Mouse (Mus musculus) CH12F3 (cell line): ENCODE data around the gene Ankrd31.
"Not testable (repeated sequence)": the region's sequence is repeated elsewhere in the genome, so short reads cannot be mapped to it uniquely, and the experiment has no call there.

Experiments used
- in situ Hi-C: fragments of 300-500 bp; cut with MboI; formaldehyde crosslinking; loops from 2 replicates; pipeline ENCODE4 v1.14.3; 2020; ENCODE audit warnings: low sequenced_read_pairs

Ankrd31 gene

DNA sequence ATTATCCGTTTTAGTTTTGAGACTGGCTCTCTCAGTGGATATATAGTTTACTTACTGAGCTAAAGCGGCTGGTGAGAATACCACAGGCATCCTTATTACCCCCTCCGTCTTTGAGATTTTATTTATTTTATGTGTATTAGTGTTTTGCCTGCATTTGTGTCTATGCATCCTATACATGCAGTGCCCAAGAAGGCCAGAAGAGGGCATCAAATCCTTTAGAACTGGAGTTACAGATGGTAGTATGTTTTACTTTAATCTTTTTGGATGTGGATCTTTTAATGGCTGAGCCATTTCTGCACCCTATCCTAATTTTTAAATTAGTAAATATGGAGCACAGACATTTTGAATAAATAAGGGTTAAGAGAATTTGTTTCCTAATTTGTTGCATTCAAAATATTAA is 107.1 kb downstream of the Ankrd31 start:
- in situ Hi-C loops = no loop called here

DNA sequence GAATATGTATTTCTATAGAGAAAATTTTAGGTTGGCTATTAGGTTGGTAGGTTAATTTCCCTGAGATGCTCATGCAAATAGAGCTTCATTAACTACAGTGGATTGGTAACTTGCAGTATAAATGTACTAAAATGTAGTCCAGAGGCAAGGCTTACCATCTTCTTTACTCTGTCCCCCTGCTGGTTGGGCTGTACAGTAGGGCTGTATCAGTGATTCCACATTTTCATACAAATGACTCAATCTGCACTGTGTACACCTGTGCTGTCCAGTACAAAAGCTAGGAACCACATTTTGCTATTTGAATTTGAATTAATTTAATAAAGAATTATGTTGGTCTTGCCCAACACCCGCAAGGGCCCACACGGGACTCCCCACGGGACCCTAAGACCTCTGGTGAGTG is 111.1 kb downstream of the Ankrd31 start:
- in situ Hi-C loops = no loop called here

DNA sequence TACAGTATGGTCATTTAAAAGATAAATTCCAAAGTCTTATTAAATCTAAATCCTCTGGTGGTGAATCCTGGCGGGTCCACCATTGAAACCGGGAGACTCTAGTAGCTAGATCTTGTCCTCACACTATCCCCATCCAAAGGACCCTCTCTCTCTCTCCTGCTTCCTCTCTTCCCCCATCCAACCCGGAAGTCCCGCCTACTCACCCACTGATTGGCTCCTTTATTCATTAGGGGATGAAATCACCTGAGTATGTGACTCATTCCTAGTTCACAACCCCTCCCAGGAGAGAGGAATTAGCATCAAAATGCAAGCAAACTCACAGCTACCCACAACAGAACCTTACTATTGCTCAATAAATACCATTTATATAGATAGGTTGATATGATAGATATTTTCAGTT is 122.7 kb downstream of the Ankrd31 start:
- in situ Hi-C loops = no loop called here

DNA sequence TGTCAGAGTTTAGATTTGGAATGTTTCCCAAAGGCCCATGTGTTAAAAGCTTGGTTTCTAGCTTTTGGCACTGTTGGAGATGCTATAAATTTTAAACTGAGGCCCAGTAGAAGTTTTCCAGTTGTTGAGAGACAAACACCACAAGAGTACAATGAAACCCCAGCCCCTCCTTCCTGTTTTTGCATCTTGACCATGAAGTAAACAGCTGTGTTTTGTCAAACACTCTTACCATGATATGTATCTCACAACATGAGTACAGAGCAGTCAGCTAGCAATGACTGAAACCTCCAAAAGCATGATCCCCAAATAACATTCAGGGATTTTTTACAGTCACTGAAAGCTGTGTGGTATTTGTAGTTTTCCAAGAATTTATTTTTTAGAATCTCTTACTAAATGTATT is 126.0 kb downstream of the Ankrd31 start:
- in situ Hi-C loops = no loop called here

DNA sequence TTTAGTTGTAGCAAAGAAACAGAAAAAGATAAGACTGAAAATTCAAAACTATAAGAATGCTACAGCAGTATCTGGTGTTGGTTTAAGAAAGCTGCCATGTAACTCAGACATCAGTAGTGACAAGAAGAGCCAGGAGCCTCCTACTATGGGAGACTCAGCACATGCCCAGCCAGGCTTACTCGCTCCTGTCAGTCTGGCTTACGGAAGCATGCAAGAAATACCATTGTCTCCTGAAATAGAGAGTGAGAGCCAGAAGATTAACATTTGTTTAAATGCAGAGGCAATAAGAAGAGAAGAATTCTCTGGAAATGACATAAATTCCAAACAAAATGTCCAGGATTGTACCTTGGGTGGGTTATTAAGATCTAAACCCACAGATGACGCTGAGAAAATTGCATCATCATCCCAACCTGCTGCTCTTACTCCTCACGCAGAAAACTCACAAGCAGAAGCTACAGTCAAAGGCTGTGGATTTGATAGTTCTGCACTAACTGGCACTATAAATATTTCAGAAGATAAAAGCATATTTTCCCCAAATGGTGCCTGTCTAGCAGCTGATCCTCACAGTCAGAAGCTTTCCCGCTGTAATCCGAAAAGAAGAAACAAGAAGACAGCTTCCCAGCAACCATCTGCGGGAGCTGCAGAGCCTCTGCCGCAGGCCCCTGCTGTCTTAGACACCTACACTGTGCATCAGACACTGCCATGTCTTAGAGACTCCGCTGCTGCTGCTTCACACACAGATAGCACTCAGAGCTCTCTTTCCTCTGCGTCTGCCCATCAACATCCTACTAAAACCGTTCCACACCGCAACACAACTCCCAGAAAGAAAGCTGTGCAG is 130.4 kb downstream of the Ankrd31 start:
- in situ Hi-C loops = no loop called here

DNA sequence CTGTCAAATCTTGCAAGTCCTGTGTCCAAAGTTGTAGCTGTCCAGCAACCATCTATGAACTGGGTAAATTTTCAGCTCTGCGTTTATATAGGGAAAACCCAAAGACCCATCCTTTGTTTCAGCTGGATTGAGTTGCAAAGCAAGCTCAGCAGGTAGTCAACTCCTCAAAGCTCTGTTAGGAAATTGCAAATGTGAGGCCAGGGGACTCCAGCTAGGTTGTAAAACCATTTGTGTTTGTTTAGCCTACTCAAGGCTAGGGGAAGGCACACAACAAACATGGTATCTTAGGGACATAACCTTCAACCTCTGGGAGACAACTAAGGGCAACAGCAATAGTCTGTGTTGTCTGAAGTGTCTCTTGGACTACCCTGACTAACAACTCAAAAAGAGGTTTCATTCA is 136.5 kb downstream of the Ankrd31 start:
- in situ Hi-C loops = no loop called here

DNA sequence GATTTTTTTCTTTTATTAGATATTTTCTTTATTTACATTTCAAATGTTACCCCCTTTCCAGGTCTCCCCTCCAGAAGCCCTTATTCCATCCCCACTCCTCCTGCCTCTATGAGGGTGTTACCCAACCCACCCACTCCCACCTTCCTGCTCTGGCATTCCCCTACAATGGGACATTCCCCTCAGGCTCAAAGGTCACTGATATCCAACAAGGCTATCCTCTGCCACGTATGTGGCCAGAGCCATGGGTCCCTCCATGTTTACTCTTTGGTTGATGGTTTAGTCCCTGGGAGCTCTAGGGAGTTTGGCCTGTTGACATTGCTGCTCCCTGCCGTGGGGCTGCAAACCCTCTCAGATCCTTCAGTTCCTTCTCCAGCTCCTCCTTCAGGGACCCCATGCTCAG is 141.9 kb downstream of the Ankrd31 start:
- in situ Hi-C loops = no loop called here

DNA sequence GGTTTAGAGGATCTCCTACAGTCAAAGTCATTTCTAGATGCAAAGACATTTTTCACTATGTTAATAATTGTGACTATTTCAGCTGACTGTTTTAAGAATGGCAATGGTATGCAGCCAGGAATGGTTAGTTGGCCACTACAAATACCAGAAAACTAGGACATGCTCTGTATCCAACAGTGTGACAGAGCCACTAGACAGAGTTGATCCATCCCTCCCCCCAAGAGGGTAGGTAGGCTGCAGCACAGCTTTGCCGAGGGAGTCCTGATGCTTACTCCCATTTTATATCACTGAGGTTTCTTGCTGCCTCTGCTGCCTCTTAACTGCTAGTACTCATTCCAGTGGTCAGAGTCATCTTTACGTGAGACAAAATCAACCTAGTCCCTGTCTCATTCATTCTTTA is 147.1 kb downstream of the Ankrd31 start:
- in situ Hi-C loops = no loop called here

DNA sequence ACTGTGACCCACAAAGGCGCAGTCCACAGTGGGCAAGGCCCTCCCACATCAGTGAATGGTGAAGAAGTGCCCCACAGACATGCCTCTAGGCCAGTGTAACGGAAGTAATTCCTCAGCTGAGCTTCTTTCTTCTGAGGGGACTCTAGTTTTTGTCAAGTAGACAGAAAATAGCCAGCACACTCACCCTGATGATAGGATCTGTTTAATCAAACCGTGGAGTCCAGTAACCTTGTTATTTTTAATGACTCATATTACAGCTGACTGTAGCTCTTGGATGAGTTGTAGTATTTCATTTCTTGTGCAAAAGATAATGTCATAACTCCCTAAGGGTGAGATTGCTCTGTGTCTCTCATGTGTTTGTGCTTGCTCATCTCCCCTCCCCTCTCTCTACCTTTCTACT is 158.6 kb downstream of the Ankrd31 start:
- in situ Hi-C loops = no loop called here

DNA sequence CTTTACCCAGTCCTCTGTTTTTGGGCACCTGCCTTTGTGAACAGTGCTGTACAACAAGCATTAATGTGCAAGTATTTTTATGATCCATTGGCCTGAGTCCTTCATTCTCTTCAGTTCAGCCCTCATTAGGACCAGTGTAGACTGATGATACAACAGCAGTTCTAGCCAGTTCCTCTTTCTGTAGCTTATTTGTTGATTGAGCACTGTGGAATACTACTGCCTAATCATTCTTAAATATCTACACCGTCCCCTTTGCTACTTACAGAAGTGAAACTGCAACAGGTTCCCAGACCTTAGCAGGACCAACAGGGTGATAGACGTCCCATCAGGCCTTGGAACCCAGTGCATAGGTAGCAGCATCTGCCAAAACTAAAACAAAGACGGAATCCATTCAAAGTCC is 163.1 kb downstream of the Ankrd31 start:
- in situ Hi-C loops = no loop called here

DNA sequence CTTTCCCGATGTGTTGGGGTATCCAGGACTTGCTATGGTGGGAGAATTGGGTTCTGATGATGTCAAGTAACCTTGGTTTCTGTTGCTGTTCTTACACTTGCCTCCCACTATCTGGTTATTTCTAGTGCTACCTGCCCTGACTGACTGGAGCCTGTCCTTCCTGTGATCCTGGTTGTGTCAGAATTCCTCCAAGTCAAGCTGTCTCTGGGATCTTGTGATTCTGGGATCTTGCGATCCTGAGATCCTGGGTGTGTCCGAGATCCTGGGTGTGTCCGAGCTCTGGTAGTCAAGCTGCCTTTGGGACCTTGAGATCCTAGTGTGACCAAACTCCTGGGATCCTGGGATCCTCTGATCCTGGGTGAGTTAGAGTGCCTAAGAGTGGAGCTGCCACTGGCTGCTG is 175.1 kb downstream of the Ankrd31 start:
- in situ Hi-C loops = not testable (repeated sequence)

DNA sequence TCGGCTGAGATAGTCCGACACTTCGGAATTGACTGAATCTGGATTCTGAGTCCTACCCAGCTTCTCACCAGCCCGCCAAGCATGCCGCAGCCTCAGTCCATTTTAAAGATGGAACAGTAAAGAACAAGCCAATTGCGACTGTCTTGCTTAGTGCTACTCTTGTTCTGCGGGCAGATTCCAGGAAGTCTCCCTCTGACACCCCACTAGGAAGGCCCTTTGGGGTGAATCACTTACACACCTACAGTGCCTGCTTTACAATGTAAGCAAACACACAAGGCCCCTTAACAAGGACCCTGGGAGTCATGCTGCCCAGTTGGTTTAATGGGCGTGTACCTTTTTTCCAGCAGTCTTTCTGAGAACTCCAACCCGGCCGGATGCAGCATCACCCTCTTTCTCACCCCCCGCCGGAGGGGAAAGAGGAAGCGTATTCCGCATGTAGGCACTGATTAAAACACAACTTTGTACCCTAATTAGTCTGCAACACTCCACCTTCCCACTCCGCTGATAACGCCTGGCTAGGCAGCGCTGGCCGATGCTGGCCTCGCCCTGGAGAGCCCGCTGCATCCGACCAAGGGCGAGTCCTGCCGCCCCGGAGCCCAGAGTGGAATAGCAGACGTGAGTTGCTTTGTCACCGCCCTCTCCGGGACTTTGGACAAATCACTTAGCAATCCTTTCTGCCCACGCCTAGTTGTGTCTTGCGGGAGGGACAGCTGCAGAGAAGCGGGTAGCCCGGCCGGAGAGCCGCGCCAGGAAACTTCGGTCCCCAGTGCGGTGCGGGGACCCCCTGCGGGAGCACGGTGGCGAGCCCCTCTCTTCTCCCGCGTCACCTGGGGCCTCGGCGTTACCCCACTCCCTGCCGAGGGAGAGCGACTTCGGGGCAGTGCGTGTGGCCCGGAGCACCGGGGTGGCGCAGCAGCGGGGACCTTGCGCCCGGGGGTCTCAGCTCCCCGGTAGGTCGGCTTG is 176.2 kb downstream of the Ankrd31 start, which contains the start of gene Gcnt4:
TSS of gene Gcnt4 (plus strand) at position 691 of the 963 bp plus-strand sequence.
- in situ Hi-C loops = no loop called here

DNA sequence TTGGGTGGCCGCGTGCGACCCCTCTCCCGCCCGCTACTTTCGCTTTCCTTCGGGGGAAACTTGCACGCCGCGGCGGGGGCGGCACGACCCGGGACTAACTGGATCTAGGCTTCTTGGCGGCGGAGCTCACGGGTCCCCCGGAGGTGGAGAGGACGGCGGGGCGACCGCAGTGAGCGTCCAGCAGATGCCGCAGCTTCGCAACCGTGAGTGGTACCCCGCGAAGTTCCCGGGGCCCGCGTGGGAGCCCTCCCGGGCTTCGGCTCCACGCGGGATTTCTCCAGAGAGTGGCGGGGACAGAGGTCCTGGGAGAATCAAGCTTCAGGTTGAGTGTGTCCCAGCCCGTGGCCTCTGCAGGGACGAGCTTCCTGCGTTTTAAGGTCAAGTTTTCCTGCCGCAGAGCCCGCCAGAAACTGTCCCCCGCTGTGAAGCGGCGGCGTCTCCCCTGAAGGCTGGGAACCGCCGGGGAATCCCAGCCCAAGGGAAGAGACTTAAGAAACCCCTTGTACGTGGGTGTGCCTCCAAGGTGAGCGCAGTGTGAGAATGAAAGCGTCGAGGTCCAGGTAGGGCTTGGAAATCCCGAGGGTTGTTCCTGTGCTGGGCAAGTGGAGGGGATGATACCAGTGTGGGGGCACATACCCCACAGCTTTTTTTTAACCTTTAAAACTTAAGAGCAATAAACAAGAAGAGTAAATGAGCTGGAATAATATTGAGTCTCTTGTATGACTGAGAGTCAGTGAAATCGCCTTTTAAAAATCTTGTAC is 177.1 kb downstream of the Ankrd31 start:
- in situ Hi-C loops = no loop called here

DNA sequence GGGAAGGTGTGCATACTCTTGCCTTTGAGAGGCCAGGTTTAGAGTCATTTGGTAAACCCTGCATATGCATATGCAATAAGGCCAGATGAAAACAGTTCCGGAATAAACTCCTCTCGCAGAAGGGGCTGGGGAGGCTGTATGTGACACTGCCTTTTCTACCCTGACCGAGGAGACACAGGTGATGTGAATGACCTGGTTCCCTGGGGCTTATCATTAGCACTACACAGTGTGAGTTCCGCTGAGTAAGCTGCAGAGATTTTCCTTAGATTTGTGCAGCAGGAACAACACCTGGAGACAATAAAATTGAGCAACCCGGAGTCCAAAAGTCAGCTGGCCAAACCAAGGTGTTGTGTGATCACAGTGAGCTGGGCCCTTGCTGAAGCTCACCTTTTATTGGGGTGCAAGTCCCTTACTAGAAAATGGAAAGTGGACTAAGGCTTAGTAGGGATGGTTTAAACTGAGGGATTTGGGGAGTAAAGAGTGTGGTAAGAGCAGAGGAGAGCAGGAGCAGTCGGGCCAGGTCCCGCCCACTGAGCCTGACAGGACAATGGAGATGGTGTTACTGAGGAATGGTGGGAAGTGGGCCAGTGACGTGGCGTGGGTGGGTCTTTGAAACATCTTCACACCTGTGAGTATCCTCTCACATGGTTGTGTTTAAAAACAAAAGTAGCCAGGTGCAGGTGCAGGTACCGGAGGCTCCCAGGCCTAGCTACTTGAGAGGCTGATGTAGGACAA is 178.1 kb downstream of the Ankrd31 start:
- in situ Hi-C loops = no loop called here

DNA sequence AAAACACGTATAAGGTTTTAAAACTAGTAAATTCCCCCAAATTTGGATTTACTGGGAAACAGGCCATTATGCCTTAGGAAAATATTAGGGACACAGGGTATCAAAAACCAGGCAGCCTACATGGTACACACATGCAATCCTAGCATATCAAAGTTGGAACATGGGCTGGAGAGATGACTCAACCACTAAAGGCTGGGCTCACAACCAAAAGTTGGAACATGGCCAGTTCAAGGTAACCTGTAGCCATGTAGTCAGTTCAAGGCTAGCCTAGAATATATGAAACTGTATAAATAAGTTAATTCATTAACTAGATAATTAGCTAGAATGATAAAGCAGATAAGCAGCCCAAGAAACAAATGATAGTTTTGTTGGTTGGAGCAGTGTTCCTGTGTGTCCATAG is 179.7 kb downstream of the Ankrd31 start:
- in situ Hi-C loops = no loop called here

DNA sequence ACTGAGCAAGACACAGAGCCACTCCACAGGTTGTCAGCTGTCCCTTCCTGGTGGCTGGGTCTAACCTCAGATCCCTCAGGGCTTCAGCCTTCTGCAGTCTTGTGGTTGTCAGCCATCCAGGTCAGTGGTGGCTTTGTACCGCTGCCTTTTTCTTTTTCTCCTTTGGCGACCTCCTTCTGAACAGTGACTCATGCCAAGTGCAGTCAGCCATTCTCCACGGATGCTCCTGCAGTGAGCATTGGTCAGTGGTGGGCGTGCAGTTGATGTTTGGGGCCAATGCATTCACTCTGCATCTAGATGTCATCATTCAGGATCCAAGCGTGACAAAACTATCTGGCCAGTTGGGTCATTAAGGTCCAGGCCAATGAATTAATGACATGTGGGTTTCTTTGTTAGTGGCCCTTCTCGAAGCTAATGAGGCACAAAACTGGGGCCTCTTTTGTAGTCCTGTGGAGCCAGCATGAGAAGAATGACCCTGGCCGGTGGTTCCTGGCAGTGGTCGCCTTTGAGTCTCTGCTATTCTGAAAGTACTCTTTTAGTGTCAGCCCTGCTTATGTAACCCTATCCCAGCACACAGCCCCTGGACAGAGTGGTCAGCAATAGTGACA is 180.5 kb downstream of the Ankrd31 start:
- in situ Hi-C loops = no loop called here

DNA sequence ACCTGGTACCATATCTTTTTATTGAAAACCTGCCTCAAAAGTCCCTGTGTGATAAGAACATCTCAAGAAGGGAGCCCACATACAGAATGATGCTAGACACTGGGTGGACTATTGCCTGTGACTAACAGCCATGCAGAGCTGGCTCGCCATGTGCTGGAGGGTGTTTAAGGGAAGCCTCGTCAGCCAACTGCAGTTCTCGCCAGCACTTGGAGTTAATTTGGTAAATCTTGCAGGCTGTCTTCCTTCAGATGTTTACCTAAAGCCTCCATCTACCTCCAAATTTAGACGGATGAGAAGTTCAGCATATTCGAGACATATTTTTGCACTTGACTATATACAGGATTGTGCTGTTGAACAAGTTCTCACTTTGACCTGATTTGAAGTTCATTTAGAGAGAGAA is 184.7 kb downstream of the Ankrd31 start:
- in situ Hi-C loops = no loop called here

DNA sequence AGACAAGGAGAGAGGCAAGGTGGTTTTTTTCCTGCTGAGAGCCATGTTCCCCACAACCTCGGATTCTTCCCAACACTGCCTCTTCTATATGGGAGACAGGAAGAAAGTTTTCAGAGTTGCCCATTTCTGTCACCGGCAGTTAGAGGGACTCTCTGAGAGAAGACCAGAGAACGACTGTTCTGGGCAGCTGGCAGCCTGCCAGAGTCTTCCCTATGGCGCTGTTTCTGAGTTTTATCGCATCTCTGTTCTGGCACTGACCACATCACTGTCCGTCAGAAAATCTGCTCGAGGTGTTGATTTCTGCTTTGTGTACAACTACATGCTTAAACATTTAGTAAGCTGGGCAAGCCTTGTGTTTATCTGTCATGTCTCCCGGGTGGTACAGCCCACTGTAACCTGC is 185.3 kb downstream of the Ankrd31 start:
- in situ Hi-C loops = no loop called here

DNA sequence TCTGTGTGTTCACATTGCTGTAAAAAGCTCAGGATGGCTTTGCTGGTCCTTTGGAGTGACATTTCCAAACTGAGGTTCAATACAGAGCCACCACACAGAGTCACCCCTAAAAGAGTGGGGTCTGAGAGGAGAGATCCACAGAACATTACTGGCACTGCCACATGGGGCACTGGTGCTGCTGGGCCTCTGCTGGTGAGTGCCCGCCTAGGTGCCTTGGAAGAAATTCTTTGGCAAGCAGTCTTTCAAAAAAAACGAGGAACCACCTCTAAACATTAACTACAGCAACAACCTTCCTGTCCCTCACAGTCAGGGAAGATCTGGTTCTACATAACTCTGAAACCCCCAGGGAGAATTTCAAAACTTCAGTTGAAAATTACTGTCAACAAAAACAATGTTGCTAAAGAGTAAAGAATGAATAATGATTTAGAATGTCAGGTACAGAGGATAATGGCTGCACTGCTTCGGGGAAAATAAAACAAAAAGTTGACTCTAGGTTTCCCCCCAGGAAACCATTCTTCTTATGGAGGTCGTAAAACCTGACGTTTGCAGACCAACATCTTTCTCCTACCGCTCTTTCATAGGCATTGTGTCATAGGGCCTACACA is 188.2 kb downstream of the Ankrd31 start:
- in situ Hi-C loops = no loop called here
